Mouse (Mus musculus): ENCODE results near the gene Nat14. TPM values are rescaled to one million over a fixed set of nuclear protein-coding genes. Genes with fewer than 3 reads are reported as not detected.

The Nat14 gene
- total RNA-seq, 2 experiments from 2014 or later: 70.1 to 72.6 TPM

- no peak for DNase-seq (ENCODE audit: extremely low spot score in 1 of 2, low spot score in 2 of 2)
- intact Hi-C loops (cut with DNase I): loop anchor here (5.0 kb wide), 1 partner anchor 75 kb away; the partner anchor contains the start of gene Shisa7
Measured at GRCm38 (mm10) chr7:4917494-4917893, 4.3 kb upstream of the Nat14 start.

- no peak for DNase-seq (ENCODE audit: extremely low spot score in 1 of 2, low spot score in 2 of 2)
- intact Hi-C loops (cut with DNase I): loop anchor here (5.0 kb wide), 1 partner anchor 76 kb away; the partner anchor contains the start of gene Shisa7
Measured at GRCm38 (mm10) chr7:4918681-4919080, 3.1 kb upstream of the Nat14 start.

GRCm38 (mm10) chr7:4919096-4919495 is 2.7 kb upstream of the Nat14 start:
- intact Hi-C loops (cut with DNase I): loop anchor here (5.0 kb wide), 1 partner anchor 77 kb away; the partner anchor contains the start of gene Shisa7
- DNase-seq (ENCODE audit: extremely low spot score in 1 of 2, low spot score in 2 of 2): no peak

GRCm38 (mm10) chr7:4919971-4920370 is 1.9 kb upstream of the Nat14 start:
- intact Hi-C loops (cut with DNase I): loop anchor here (5.0 kb wide), 1 partner anchor 78 kb away; the partner anchor contains the start of gene Shisa7
- no peak for DNase-seq (ENCODE audit: extremely low spot score in 1 of 2, low spot score in 2 of 2)

GRCm38 (mm10) chr7:4920496-4920895 is 1.3 kb upstream of the Nat14 start:
- no peak for DNase-seq (ENCODE audit: extremely low spot score in 1 of 2, low spot score in 2 of 2)
- intact Hi-C loops (cut with DNase I): no loop called here

- peak in 1 of 2 experiments; percentile 57 for DNase-seq (ENCODE audit: extremely low spot score in 1 of 2, low spot score in 2 of 2)
- intact Hi-C loops (cut with DNase I): no loop called here
Measured at GRCm38 (mm10) chr7:4920976-4921823, 628 bp upstream of the Nat14 start.

- DNase-seq (ENCODE audit: extremely low spot score in 1 of 2, low spot score in 2 of 2): peak; percentile 87 to 93
- intact Hi-C loops (cut with DNase I): no loop called here
Measured at GRCm38 (mm10) chr7:4922508-4922907, 680 bp downstream of the Nat14 start.

- DNase-seq (ENCODE audit: extremely low spot score in 1 of 2, low spot score in 2 of 2): peak; percentile 82 to 88
- intact Hi-C loops (cut with DNase I): no loop called here
Measured at GRCm38 (mm10) chr7:4922931-4923565, 1.2 kb downstream of the Nat14 start.

- intact Hi-C loops (cut with DNase I): no loop called here
- DNase-seq (ENCODE audit: extremely low spot score in 1 of 2, low spot score in 2 of 2): peak; percentile 53 to 81
Measured at GRCm38 (mm10) chr7:4923586-4924364, 1.9 kb downstream of the Nat14 start.

- no peak for DNase-seq (ENCODE audit: extremely low spot score in 1 of 2, low spot score in 2 of 2)
- intact Hi-C loops (cut with DNase I): no loop called here
Measured at GRCm38 (mm10) chr7:4924483-4924882, 2.7 kb downstream of the Nat14 start.

GRCm38 (mm10) chr7:4924891-4925301 is 3.1 kb downstream of the Nat14 start:
- intact Hi-C loops (cut with DNase I): no loop called here
- no peak for DNase-seq (ENCODE audit: extremely low spot score in 1 of 2, low spot score in 2 of 2)

GRCm38 (mm10) chr7:4925441-4926381 is 3.9 kb downstream of the Nat14 start, which contains the start of gene Ssc5d:
Gene Ssc5d (plus strand): TSS chr7:4925785.
- peak in 1 of 2 experiments; percentile 66 for DNase-seq (ENCODE audit: extremely low spot score in 1 of 2, low spot score in 2 of 2)
- intact Hi-C loops (cut with DNase I): no loop called here

- no peak for DNase-seq (ENCODE audit: extremely low spot score in 1 of 2, low spot score in 2 of 2)
- intact Hi-C loops (cut with DNase I): no loop called here
Measured at GRCm38 (mm10) chr7:4926849-4927248, 5.0 kb downstream of the Nat14 start.

GRCm38 (mm10) chr7:4927711-4928110 is 5.9 kb downstream of the Nat14 start:
- intact Hi-C loops (cut with DNase I): no loop called here
- no peak for DNase-seq (ENCODE audit: extremely low spot score in 1 of 2, low spot score in 2 of 2)

- intact Hi-C loops (cut with DNase I): no loop called here
- DNase-seq (ENCODE audit: extremely low spot score in 1 of 2, low spot score in 2 of 2): no peak
Measured at GRCm38 (mm10) chr7:4928323-4928722, 6.5 kb downstream of the Nat14 start.

- intact Hi-C loops (cut with DNase I): no loop called here
- DNase-seq (ENCODE audit: extremely low spot score in 1 of 2, low spot score in 2 of 2): no peak
Measured at GRCm38 (mm10) chr7:4933103-4933502, 11.3 kb downstream of the Nat14 start.

GRCm38 (mm10) chr7:4934160-4934914 is 12.5 kb downstream of the Nat14 start:
- intact Hi-C loops (cut with DNase I): no loop called here
- no peak for DNase-seq (ENCODE audit: extremely low spot score in 1 of 2, low spot score in 2 of 2)
